Mouse (Mus musculus): ENCODE measurements around the gene Gdf15. TPM values are rescaled to one million over a fixed set of nuclear protein-coding genes. Genes with fewer than 3 reads are reported as not detected.

The Gdf15 gene
- polyA plus RNA-seq, 1 experiment from 2014 or later, result not detected

DNA sequence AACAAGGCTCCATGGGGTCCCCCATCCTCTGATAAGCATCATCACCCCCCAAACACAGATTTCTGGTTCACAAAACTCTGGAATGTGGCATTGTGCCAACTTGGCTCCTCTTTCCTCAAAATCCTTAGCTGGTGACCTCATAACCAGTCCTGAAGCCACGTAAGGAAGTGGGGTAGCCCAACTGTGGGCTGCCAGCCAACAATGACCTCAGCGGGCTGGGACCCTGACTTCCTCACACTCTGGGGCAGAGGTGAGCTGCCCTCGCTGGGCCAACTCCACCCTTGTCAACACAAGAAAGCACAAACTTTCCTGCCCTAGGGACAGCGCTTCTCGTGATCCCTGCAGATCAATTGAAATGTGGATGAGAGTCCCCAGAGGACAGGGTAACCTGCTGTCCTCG lies 1.8 kb upstream of the Gdf15 start:
- Histone ChIP-seq H3K36me3 (replicated peaks; ENCODE audit: control insufficient read depth, insufficient read depth, low read depth, low read length) (no peaks in the 10 kb centered on the region), H3K4me2 (ENCODE audit: low read depth, low read length) (no peak overlapping the region), H3K27ac (replicated peaks; ENCODE audit: low read depth, low read length) (no peak overlapping the region), H3K9me3 (replicated peaks; ENCODE audit: control insufficient read depth, low read length) (no peaks in the 10 kb centered on the region), H3K4me3 (ENCODE audit: low read depth, low read length) (no peak overlapping the region), H3K27me3 (ENCODE audit: control insufficient read depth, insufficient read depth, low read length) (no peaks in the 10 kb centered on the region), H3K4me1 (ENCODE audit: control insufficient read depth, insufficient read depth, low read length) (peaks cover 2% of the 10 kb centered on the region; the same call in 1 of the 2 replicates), H3K9ac (replicated peaks; ENCODE audit: low read length) (no peak overlapping the region)
- no peak for DNase-seq (ENCODE audit: low spot score)
- no peak for ATAC-seq (replicated peaks; ENCODE audit: insufficient number of reproducible peaks, low FRiP score, low TSS enrichment, low read depth)
- WGBS, result 62% methylated on average over 6 of the region's 6 CpGs

- no peak overlapping the region for H3K9ac ChIP-seq (replicated peaks; ENCODE audit: low read length)
- DNase-seq (ENCODE audit: low spot score) (no peak), ATAC-seq (replicated peaks; ENCODE audit: insufficient number of reproducible peaks, low FRiP score, low TSS enrichment, low read depth) (no peak)
- no peaks in the 10 kb centered on the region for H3K9me3 ChIP-seq (replicated peaks; ENCODE audit: control insufficient read depth, low read length)
- H3K4me1 ChIP-seq (ENCODE audit: control insufficient read depth, insufficient read depth, low read length), result peaks cover 2% of the 10 kb centered on the region; the same call in 1 of the 2 replicates
- no peaks in the 10 kb centered on the region for H3K36me3 ChIP-seq (replicated peaks; ENCODE audit: control insufficient read depth, insufficient read depth, low read depth, low read length)
- no peak overlapping the region for H3K4me2 ChIP-seq (ENCODE audit: low read depth, low read length)
- H3K4me3 ChIP-seq (ENCODE audit: low read depth, low read length), result no peak overlapping the region
- WGBS, result 21% methylated on average over 24 of the region's 24 CpGs
- no peaks in the 10 kb centered on the region for H3K27me3 ChIP-seq (ENCODE audit: control insufficient read depth, insufficient read depth, low read length)
- H3K27ac ChIP-seq (replicated peaks; ENCODE audit: low read depth, low read length), result no peak overlapping the region
Observed at GRCm38 (mm10) chr8:70631436-70631835, 820 bp downstream of the Gdf15 start.

- Histone ChIP-seq H3K36me3 (replicated peaks; ENCODE audit: control insufficient read depth, insufficient read depth, low read depth, low read length) (no peaks in the 10 kb centered on the region), H3K4me2 (ENCODE audit: low read depth, low read length) (no peak overlapping the region), H3K27me3 (ENCODE audit: control insufficient read depth, insufficient read depth, low read length) (no peaks in the 10 kb centered on the region), H3K9ac (replicated peaks; ENCODE audit: low read length) (no peak overlapping the region), H3K4me3 (ENCODE audit: low read depth, low read length) (no peak overlapping the region; the same call in 1 of the 2 replicates), H3K9me3 (replicated peaks; ENCODE audit: control insufficient read depth, low read length) (no peaks in the 10 kb centered on the region), H3K4me1 (ENCODE audit: control insufficient read depth, insufficient read depth, low read length) (peaks cover 2% of the 10 kb centered on the region; the same call in 1 of the 2 replicates), H3K27ac (replicated peaks; ENCODE audit: low read depth, low read length) (no peak overlapping the region)
- peak; percentile 31; the same call in 1 of the 2 replicates for ATAC-seq (replicated peaks; ENCODE audit: insufficient number of reproducible peaks, low FRiP score, low TSS enrichment, low read depth)
- DNase-seq (ENCODE audit: low spot score), result peak; percentile 47
- 13% methylated on average over 22 of the region's 22 CpGs for WGBS
Observed at GRCm38 (mm10) chr8:70630532-70631381, 1.5 kb downstream of the Gdf15 start.

- ATAC-seq (replicated peaks; ENCODE audit: insufficient number of reproducible peaks, low FRiP score, low TSS enrichment, low read depth), result peak; percentile 87
- H3K4me3 ChIP-seq (ENCODE audit: low read depth, low read length), result peak overlapping the region; percentile 34
- no peaks in the 10 kb centered on the region for H3K9me3 ChIP-seq (replicated peaks; ENCODE audit: control insufficient read depth, low read length)
- H3K27me3 ChIP-seq (ENCODE audit: control insufficient read depth, insufficient read depth, low read length), result no peaks in the 10 kb centered on the region
- peak; percentile 85 for DNase-seq (ENCODE audit: low spot score)
- H3K9ac ChIP-seq (replicated peaks; ENCODE audit: low read length), result peak overlapping the region; percentile 50
- H3K4me2 ChIP-seq (ENCODE audit: low read depth, low read length), result peak overlapping the region; percentile 68
- H3K36me3 ChIP-seq (replicated peaks; ENCODE audit: control insufficient read depth, insufficient read depth, low read depth, low read length), result no peaks in the 10 kb centered on the region
- peaks cover 2% of the 10 kb centered on the region; the same call in 1 of the 2 replicates for H3K4me1 ChIP-seq (ENCODE audit: control insufficient read depth, insufficient read depth, low read length)
- WGBS, result under 1% methylated on average over 60 of the region's 60 CpGs
- H3K27ac ChIP-seq (replicated peaks; ENCODE audit: low read depth, low read length), result no peak overlapping the region
Observed at GRCm38 (mm10) chr8:70629574-70630531, 2.4 kb downstream of the Gdf15 start.

GRCm38 (mm10) chr8:70628986-70629490 lies 3.2 kb downstream of the Gdf15 start:
- DNase-seq (ENCODE audit: low spot score) (no peak), ATAC-seq (replicated peaks; ENCODE audit: insufficient number of reproducible peaks, low FRiP score, low TSS enrichment, low read depth) (no peak)
- Histone ChIP-seq H3K4me2 (ENCODE audit: low read depth, low read length) (peak overlapping the region; percentile 68), H3K4me1 (ENCODE audit: control insufficient read depth, insufficient read depth, low read length) (peaks cover 2% of the 10 kb centered on the region; the same call in 1 of the 2 replicates), H3K9me3 (replicated peaks; ENCODE audit: control insufficient read depth, low read length) (no peaks in the 10 kb centered on the region), H3K9ac (replicated peaks; ENCODE audit: low read length) (peak overlapping the region; percentile 50), H3K4me3 (ENCODE audit: low read depth, low read length) (peak overlapping the region; percentile 34), H3K36me3 (replicated peaks; ENCODE audit: control insufficient read depth, insufficient read depth, low read depth, low read length) (no peaks in the 10 kb centered on the region), H3K27me3 (ENCODE audit: control insufficient read depth, insufficient read depth, low read length) (no peaks in the 10 kb centered on the region), H3K27ac (replicated peaks; ENCODE audit: low read depth, low read length) (no peak overlapping the region)
- WGBS, result 54% methylated on average over 7 of the region's 7 CpGs

DNA sequence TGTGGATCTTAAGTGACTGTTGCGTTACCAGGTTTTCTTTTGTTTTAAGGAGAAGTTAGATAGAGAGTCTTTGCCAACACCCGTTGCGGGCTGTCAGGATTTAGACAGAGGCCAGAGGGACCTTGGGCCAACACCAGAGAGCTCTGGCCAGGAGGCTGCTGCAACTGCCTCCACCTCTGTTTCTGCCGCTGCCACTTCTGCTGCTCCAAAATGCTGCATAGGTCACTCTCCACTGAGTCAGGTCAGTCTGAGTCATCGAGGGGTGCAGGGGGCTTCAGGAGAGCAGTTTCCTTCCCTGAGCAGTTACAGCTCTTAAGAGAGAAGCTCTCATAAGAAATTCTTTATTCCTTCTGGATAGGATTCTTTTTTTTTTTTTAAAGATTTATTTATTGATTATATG lies 5.2 kb downstream of the Gdf15 start:
- H3K4me2 ChIP-seq (ENCODE audit: low read depth, low read length), result no peak overlapping the region
- H3K4me1 ChIP-seq (ENCODE audit: control insufficient read depth, insufficient read depth, low read length), result peaks cover 2% of the 10 kb centered on the region; the same call in 1 of the 2 replicates
- no peak overlapping the region for H3K27ac ChIP-seq (replicated peaks; ENCODE audit: low read depth, low read length)
- DNase-seq (ENCODE audit: low spot score), result no peak
- ATAC-seq (replicated peaks; ENCODE audit: insufficient number of reproducible peaks, low FRiP score, low TSS enrichment, low read depth), result no peak
- WGBS, result 87% methylated on average over 5 of the region's 5 CpGs
- no peak overlapping the region for H3K4me3 ChIP-seq (ENCODE audit: low read depth, low read length)
- no peaks in the 10 kb centered on the region for H3K36me3 ChIP-seq (replicated peaks; ENCODE audit: control insufficient read depth, insufficient read depth, low read depth, low read length)
- H3K27me3 ChIP-seq (ENCODE audit: control insufficient read depth, insufficient read depth, low read length), result no peaks in the 10 kb centered on the region
- H3K9me3 ChIP-seq (replicated peaks; ENCODE audit: control insufficient read depth, low read length), result no peaks in the 10 kb centered on the region
- H3K9ac ChIP-seq (replicated peaks; ENCODE audit: low read length), result no peak overlapping the region

DNA sequence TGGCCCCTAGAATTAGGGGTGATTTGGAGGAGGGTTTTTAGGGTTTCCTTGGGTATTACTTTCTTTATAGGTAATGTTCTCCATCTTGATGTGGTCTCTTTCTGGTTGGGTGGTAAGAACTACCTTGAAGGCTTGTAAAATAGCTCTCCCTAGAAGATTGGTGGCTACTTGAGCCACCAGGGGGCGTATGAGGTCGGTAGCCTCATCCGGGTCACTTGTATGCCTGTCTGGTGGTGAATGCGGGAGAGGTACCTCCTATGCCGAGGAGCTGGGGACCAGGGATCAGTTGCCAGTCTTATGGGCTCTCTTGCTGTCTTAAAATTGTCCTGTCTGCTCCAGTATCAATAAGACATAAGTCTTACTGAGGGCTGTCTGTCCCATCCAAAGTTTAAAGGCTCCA lies 7.2 kb downstream of the Gdf15 start:
- WGBS, result 21% methylated on average over 5 of the region's 5 CpGs
- no peak for ATAC-seq (replicated peaks; ENCODE audit: insufficient number of reproducible peaks, low FRiP score, low TSS enrichment, low read depth)
- DNase-seq (ENCODE audit: low spot score), result peak; percentile 80
- no peaks in the 10 kb centered on the region for H3K9me3 ChIP-seq (replicated peaks; ENCODE audit: control insufficient read depth, low read length)
- no peak overlapping the region for H3K4me3 ChIP-seq (ENCODE audit: low read depth, low read length)
- no peaks in the 10 kb centered on the region for H3K27me3 ChIP-seq (ENCODE audit: control insufficient read depth, insufficient read depth, low read length)
- no peaks in the 10 kb centered on the region for H3K36me3 ChIP-seq (replicated peaks; ENCODE audit: control insufficient read depth, insufficient read depth, low read depth, low read length)
- H3K9ac ChIP-seq (replicated peaks; ENCODE audit: low read length), result peak overlapping the region; percentile 25
- no peaks in the 10 kb centered on the region; the same call in 1 of the 2 replicates for H3K4me1 ChIP-seq (ENCODE audit: control insufficient read depth, insufficient read depth, low read length)
- H3K27ac ChIP-seq (replicated peaks; ENCODE audit: low read depth, low read length), result no peak overlapping the region
- no peak overlapping the region for H3K4me2 ChIP-seq (ENCODE audit: low read depth, low read length)
